Mouse (Mus musculus): ENCODE data around the gene Polr1e.

DNA sequence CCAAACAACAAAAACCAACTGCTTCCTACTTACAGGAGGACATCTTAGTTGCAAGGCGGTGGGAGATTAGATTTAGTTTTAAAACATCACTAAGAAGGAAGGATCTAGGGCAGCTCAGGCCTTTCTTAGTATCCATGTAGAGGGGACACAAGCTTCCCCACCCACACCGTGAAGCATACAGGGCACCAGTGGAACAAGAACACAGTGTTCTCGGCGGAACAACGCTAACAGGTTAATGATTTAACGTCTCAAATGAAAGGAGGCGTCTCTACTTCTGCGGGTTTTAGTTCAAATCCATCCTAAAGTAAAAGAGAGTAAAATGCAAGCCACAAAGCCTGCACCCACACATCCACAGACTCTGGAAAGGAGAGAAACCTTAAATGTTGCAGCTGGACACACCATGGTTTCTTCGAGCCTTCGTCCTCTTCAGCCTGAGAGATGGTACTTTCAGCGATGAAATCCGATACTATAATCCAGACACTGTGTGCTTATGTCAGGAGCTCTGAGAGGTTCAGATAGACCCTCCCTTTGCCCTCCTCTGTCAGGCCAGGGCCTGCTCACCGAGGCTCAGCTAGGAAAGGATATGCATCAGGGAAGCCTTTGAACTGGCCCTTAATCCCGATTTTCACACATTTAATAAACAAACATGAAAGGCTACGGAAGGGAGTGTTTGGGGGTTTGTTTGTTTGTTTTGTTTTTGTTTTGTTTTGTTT is 54.0 kb downstream of the Polr1e start:
- TF ChIP-seq CTCF (IDR thresholded peaks at IDR 0.05; ENCODE audit: borderline replicate concordance, insufficient read depth, low read depth, low read length) (no peak), POLR2A (IDR thresholded peaks at IDR 0.05; ENCODE audit: borderline replicate concordance, insufficient read depth, low read length) (no peak)

Measured in cerebellum, adult 2 months (tissue).